Mouse (Mus musculus): ENCODE data around the gene Osbp.
A peak's percentile ranks its signal among the peaks of the same experiment; 100 is the strongest.

Gene Osbp

GRCm38 (mm10) chr19:11987841-11988240 is 22.1 kb downstream of the Osbp start:
- no peak for DNase-seq (ENCODE audit: low spot score)

GRCm38 (mm10) chr19:11989334-11989733 is 23.6 kb downstream of the Osbp start:
- no peak for DNase-seq (ENCODE audit: low spot score)

- no peak for DNase-seq (ENCODE audit: low spot score)
Observed at GRCm38 (mm10) chr19:11992034-11992433, 26.3 kb downstream of the Osbp start.

- no peak for DNase-seq (ENCODE audit: low spot score)
Observed at GRCm38 (mm10) chr19:11992441-11993029, 26.8 kb downstream of the Osbp start.

- no peak for DNase-seq (ENCODE audit: low spot score)
Observed at GRCm38 (mm10) chr19:11994703-11995431, 29.1 kb downstream of the Osbp start.

- no peak for DNase-seq (ENCODE audit: low spot score)
Observed at GRCm38 (mm10) chr19:11995722-11996448, 30.1 kb downstream of the Osbp start.

GRCm38 (mm10) chr19:12001686-12002085 is 35.9 kb downstream of the Osbp start:
- DNase-seq (ENCODE audit: low spot score), result no peak

- DNase-seq (ENCODE audit: low spot score), result peak; percentile 66
Observed at GRCm38 (mm10) chr19:12002125-12002524, 36.4 kb downstream of the Osbp start.

GRCm38 (mm10) chr19:12002791-12003190 is 37.0 kb downstream of the Osbp start:
- no peak for DNase-seq (ENCODE audit: low spot score)

GRCm38 (mm10) chr19:12003568-12003967 is 37.8 kb downstream of the Osbp start:
- DNase-seq (ENCODE audit: low spot score), result no peak

- no peak for DNase-seq (ENCODE audit: low spot score)
Observed at GRCm38 (mm10) chr19:12004216-12005008, 38.7 kb downstream of the Osbp start.

- peak; percentile 87 for DNase-seq (ENCODE audit: low spot score)
Observed at GRCm38 (mm10) chr19:12005376-12006360, 39.9 kb downstream of the Osbp start.

GRCm38 (mm10) chr19:12006361-12006947 is 40.7 kb downstream of the Osbp start:
- DNase-seq (ENCODE audit: low spot score), result no peak

GRCm38 (mm10) chr19:12007105-12007931 is 41.6 kb downstream of the Osbp start:
- peak; percentile 70 for DNase-seq (ENCODE audit: low spot score)

- DNase-seq (ENCODE audit: low spot score), result no peak
Observed at GRCm38 (mm10) chr19:12008410-12009380, 43.0 kb downstream of the Osbp start.

GRCm38 (mm10) chr19:12009501-12010280 is 44.0 kb downstream of the Osbp start:
- peak; percentile 68 for DNase-seq (ENCODE audit: low spot score)

- DNase-seq (ENCODE audit: low spot score), result peak; percentile 80
Observed at GRCm38 (mm10) chr19:12010281-12010771, 44.6 kb downstream of the Osbp start.
